Mouse (Mus musculus) T-helper 1 cell (primary cell): Measurements from ENCODE around the gene Mb21d2.

ENCODE experiments used
- in situ Hi-C: fragments of 300-600 bp; cut with MboI, MseI; formaldehyde crosslinking; loops from one replicate; pipeline ENCODE4 v1.15.1; 2025; ENCODE audit warnings: high pct_unique_total_duplicates

The Mb21d2 gene

GRCm38 (mm10) chr16:28902620-28903565 lies 26.6 kb downstream of the Mb21d2 start:
- in situ Hi-C loops, result no loop called here

GRCm38 (mm10) chr16:28899161-28899540 lies 30.3 kb downstream of the Mb21d2 start:
- in situ Hi-C loops, result no loop called here

GRCm38 (mm10) chr16:28898509-28899160 lies 30.8 kb downstream of the Mb21d2 start:
- in situ Hi-C loops, result no loop called here

GRCm38 (mm10) chr16:28896571-28896970 lies 32.9 kb downstream of the Mb21d2 start:
- in situ Hi-C loops, result no loop called here

- in situ Hi-C loops, result no loop called here
Observed at GRCm38 (mm10) chr16:28894872-28895271, 34.6 kb downstream of the Mb21d2 start.

- in situ Hi-C loops, result no loop called here
Observed at GRCm38 (mm10) chr16:28893266-28893665, 36.2 kb downstream of the Mb21d2 start.

GRCm38 (mm10) chr16:28886201-28886745 lies 43.2 kb downstream of the Mb21d2 start:
- in situ Hi-C loops, result no loop called here

GRCm38 (mm10) chr16:28885474-28885873 lies 44.0 kb downstream of the Mb21d2 start:
- in situ Hi-C loops, result no loop called here

GRCm38 (mm10) chr16:28884661-28885060 lies 44.8 kb downstream of the Mb21d2 start:
- in situ Hi-C loops, result no loop called here

- in situ Hi-C loops, result no loop called here
Observed at GRCm38 (mm10) chr16:28883649-28884048, 45.8 kb downstream of the Mb21d2 start.

GRCm38 (mm10) chr16:28882687-28883428 lies 46.6 kb downstream of the Mb21d2 start:
- in situ Hi-C loops, result no loop called here

- in situ Hi-C loops, result no loop called here
Observed at GRCm38 (mm10) chr16:28881787-28882186, 47.7 kb downstream of the Mb21d2 start.

GRCm38 (mm10) chr16:28880756-28881155 lies 48.7 kb downstream of the Mb21d2 start:
- in situ Hi-C loops, result no loop called here

GRCm38 (mm10) chr16:28880307-28880681 lies 49.2 kb downstream of the Mb21d2 start:
- in situ Hi-C loops, result no loop called here

GRCm38 (mm10) chr16:28879636-28880306 lies 49.7 kb downstream of the Mb21d2 start:
- in situ Hi-C loops, result no loop called here

GRCm38 (mm10) chr16:28877162-28877662 lies 52.3 kb downstream of the Mb21d2 start:
- in situ Hi-C loops, result no loop called here

GRCm38 (mm10) chr16:28873404-28873895 lies 56.0 kb downstream of the Mb21d2 start:
- in situ Hi-C loops, result no loop called here

GRCm38 (mm10) chr16:28870860-28871259 lies 58.6 kb downstream of the Mb21d2 start:
- in situ Hi-C loops, result no loop called here

GRCm38 (mm10) chr16:28870456-28870855 lies 59.0 kb downstream of the Mb21d2 start:
- in situ Hi-C loops, result no loop called here

GRCm38 (mm10) chr16:28868864-28869263 lies 60.6 kb downstream of the Mb21d2 start:
- in situ Hi-C loops, result no loop called here
